Mouse (Mus musculus): ENCODE measurements around the gene Mtg1. TPM values are rescaled to one million over a fixed set of nuclear protein-coding genes. Genes with fewer than 3 reads are reported as not detected.

The Mtg1 gene
- polyA plus RNA-seq, 1 experiment from 2014 or later: 17.9 TPM

DNA sequence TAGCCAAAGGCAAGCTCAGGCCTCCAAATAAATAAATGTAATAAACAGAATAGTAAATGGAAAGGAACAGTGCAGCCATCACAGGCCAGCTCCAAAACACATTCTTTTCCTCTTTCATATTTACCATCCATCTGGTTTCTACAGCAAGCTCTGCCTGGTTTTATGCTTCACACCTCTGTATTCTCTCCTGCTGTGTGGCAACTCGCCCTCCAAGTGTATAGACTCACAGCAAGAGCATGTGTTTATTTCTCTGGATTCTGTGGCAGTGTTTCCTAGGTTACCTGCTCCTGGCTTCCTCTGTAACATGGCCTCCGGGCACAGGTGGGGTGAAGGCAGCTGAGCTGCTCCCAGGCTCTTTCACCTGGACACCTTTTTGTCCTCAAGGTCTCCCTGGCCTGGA lies 55.1 kb downstream of the Mtg1 start:
- H3K4me1 ChIP-seq (ENCODE audit: insufficient read depth): no peaks in the 10 kb centered on the region
- ATAC-seq: no peak
- no peaks in the 10 kb centered on the region for H3K27me3 ChIP-seq (ENCODE audit: insufficient read depth, low read length)
- no peaks in the 10 kb centered on the region for H3K9me3 ChIP-seq (ENCODE audit: low read length)
- no peaks in the 10 kb centered on the region for H3K36me3 ChIP-seq (replicated peaks; ENCODE audit: insufficient read depth, low read length)
- H3K27ac ChIP-seq (ENCODE audit: low read depth): no peak overlapping the region
- no peak overlapping the region for H3K4me2 ChIP-seq (ENCODE audit: low read depth, low read length)
- TF ChIP-seq EP300 (IDR thresholded peaks at IDR 0.05; ENCODE audit: low read depth) (no peak), CTCF (IDR thresholded peaks at IDR 0.05; ENCODE audit: low read depth) (no peak)
- 48% methylated on average over 2 of the region's 2 CpGs for WGBS (ENCODE audit: insufficient replicate concordance)
- H3K4me3 ChIP-seq (ENCODE audit: low read depth, low read length): no peak overlapping the region
- no peak for DNase-seq
- H3K9ac ChIP-seq (replicated peaks): no peak overlapping the region

DNA sequence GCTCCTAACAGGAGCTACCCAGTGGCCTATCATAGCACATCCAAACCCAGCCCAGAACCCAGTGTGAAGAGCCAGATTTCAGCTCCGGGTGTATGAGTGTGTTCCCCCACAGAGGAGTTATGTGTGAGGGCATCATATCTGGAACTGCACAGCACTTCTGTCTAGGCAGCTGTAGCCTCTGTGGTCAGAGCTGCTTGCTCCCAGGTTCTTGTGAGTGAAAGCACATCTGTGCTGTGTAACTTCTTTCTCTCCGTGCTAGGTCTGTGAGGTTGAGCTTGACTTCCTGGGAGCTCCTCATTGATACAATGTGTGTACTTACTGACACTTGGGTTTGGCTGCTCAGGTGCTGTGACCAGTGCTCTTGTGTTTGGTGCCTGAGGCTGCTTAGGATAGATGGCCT lies 55.5 kb downstream of the Mtg1 start:
- Histone ChIP-seq H3K9me3 (ENCODE audit: low read length) (no peaks in the 10 kb centered on the region), H3K4me2 (ENCODE audit: low read depth, low read length) (no peak overlapping the region), H3K9ac (replicated peaks) (no peak overlapping the region), H3K4me1 (ENCODE audit: insufficient read depth) (no peaks in the 10 kb centered on the region), H3K27me3 (ENCODE audit: insufficient read depth, low read length) (no peaks in the 10 kb centered on the region), H3K27ac (ENCODE audit: low read depth) (no peak overlapping the region), H3K4me3 (ENCODE audit: low read depth, low read length) (no peak overlapping the region), H3K36me3 (replicated peaks; ENCODE audit: insufficient read depth, low read length) (no peaks in the 10 kb centered on the region)
- WGBS (ENCODE audit: insufficient replicate concordance): 47% methylated on average over 2 of the region's 2 CpGs
- ATAC-seq (no peak), DNase-seq (no peak)
- TF ChIP-seq CTCF (IDR thresholded peaks at IDR 0.05; ENCODE audit: low read depth) (no peak), EP300 (IDR thresholded peaks at IDR 0.05; ENCODE audit: low read depth) (no peak)

DNA sequence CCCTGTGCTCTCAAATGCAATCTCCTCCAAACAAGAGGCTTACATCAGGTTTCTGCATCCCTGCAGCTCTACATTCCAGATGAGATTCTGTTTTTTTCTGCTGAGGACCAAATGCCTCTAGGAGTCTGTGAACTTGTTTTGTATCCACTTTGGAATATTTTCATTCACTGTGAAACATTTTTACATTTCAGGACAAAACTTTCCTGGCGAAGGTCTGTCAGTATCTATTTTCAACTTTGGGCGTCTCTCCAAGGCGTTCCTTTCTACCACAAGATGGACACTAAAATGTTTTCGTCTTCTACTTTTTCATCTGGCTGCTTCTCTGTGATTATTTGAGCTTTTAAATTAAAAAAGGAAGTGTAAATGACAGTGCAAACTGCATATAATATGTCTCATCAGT lies 56.7 kb downstream of the Mtg1 start:
- H3K4me1 ChIP-seq (ENCODE audit: insufficient read depth): no peaks in the 10 kb centered on the region
- H3K4me2 ChIP-seq (ENCODE audit: low read depth, low read length): no peak overlapping the region
- H3K27me3 ChIP-seq (ENCODE audit: insufficient read depth, low read length): no peaks in the 10 kb centered on the region
- ATAC-seq (no peak), DNase-seq (no peak)
- TF ChIP-seq EP300 (IDR thresholded peaks at IDR 0.05; ENCODE audit: low read depth) (no peak), CTCF (IDR thresholded peaks at IDR 0.05; ENCODE audit: low read depth) (no peak)
- no peak overlapping the region for H3K4me3 ChIP-seq (ENCODE audit: low read depth, low read length)
- no peaks in the 10 kb centered on the region for H3K9me3 ChIP-seq (ENCODE audit: low read length)
- H3K27ac ChIP-seq (ENCODE audit: low read depth): no peak overlapping the region
- no peaks in the 10 kb centered on the region for H3K36me3 ChIP-seq (replicated peaks; ENCODE audit: insufficient read depth, low read length)
- no peak overlapping the region for H3K9ac ChIP-seq (replicated peaks)
- WGBS (ENCODE audit: insufficient replicate concordance): 68% methylated on average over 4 of the region's 4 CpGs

DNA sequence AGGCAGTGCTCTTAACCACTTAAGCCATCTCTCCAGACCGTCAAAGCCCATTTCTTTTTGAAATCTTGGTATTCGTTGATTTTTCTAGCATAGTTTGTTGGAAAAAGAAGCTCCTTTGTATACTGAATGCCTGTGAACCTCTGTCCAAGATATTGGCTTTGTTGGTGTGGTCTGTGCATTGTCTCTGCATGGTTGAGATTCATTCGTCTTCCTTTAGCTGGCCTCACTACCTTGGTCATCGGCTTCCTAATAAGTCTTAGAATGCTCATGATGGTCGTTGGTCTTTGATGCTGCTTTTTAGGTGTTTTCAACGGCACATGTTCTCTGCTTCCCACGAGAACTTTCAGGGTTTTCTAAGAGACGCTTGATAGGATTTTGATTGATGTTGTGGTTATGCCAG lies 58.6 kb downstream of the Mtg1 start:
- TF ChIP-seq EP300 (IDR thresholded peaks at IDR 0.05; ENCODE audit: low read depth): no peak
- no peak for TF ChIP-seq CTCF (IDR thresholded peaks at IDR 0.05; ENCODE audit: low read depth)
- Histone ChIP-seq H3K9me3 (ENCODE audit: low read length) (no peaks in the 10 kb centered on the region), H3K27me3 (ENCODE audit: insufficient read depth, low read length) (no peaks in the 10 kb centered on the region), H3K4me3 (ENCODE audit: low read depth, low read length) (no peak overlapping the region), H3K4me1 (ENCODE audit: insufficient read depth) (no peaks in the 10 kb centered on the region), H3K36me3 (replicated peaks; ENCODE audit: insufficient read depth, low read length) (no peaks in the 10 kb centered on the region), H3K4me2 (ENCODE audit: low read depth, low read length) (no peak overlapping the region), H3K9ac (replicated peaks) (no peak overlapping the region), H3K27ac (ENCODE audit: low read depth) (no peak overlapping the region)
- 67% methylated on average over 8 of the region's 8 CpGs for WGBS (ENCODE audit: insufficient replicate concordance)
- DNase-seq: no peak
- no peak for ATAC-seq

Other genes starting within 250 kb of the Mtg1 start
- not detected in 2 replicates for gene Kndc1, start 242.9 kb upstream of the Mtg1 start, polyA plus RNA-seq (2015; fragmentation: Nextera tagmentation; extraction: Ambion mirVana)
- not detected in 2 replicates for gene Utf1, start 193.8 kb upstream of the Mtg1 start, polyA plus RNA-seq (2015; fragmentation: Nextera tagmentation; extraction: Ambion mirVana)
- gene 6430531B16Rik, start 158.8 kb upstream of the Mtg1 start, polyA plus RNA-seq (2015; fragmentation: Nextera tagmentation; extraction: Ambion mirVana): not detected in 2 replicates
- gene Adam8, start 145.0 kb upstream of the Mtg1 start, polyA plus RNA-seq (2015; fragmentation: Nextera tagmentation; extraction: Ambion mirVana): 1.2 and 1.8 TPM in 2 replicates
- 10.5 and 10.7 TPM in 2 replicates for gene Zfp511, start 101.2 kb upstream of the Mtg1 start, polyA plus RNA-seq (2015; fragmentation: Nextera tagmentation; extraction: Ambion mirVana)
- gene Tubgcp2, start 100.9 kb upstream of the Mtg1 start, polyA plus RNA-seq (2015; fragmentation: Nextera tagmentation; extraction: Ambion mirVana): 14.2 and 16.0 TPM in 2 replicates
- gene Msx3, start 88.5 kb upstream of the Mtg1 start, polyA plus RNA-seq (2015; fragmentation: Nextera tagmentation; extraction: Ambion mirVana): not detected in 2 replicates
- 0.29 and 0.47 TPM in 2 replicates for gene Caly, start 55.0 kb upstream of the Mtg1 start, polyA plus RNA-seq (2015; fragmentation: Nextera tagmentation; extraction: Ambion mirVana)
- gene Prap1, start 44.2 kb upstream of the Mtg1 start, polyA plus RNA-seq (2015; fragmentation: Nextera tagmentation; extraction: Ambion mirVana): not detected in 2 replicates
- 75.8 and 88.9 TPM in 2 replicates for gene Fuom, start 35.1 kb upstream of the Mtg1 start, polyA plus RNA-seq (2015; fragmentation: Nextera tagmentation; extraction: Ambion mirVana)
- 14.0 and 17.5 TPM in 2 replicates for gene Paox, start 21.8 kb upstream of the Mtg1 start, polyA plus RNA-seq (2015; fragmentation: Nextera tagmentation; extraction: Ambion mirVana)
- gene Echs1, start 21.1 kb upstream of the Mtg1 start, polyA plus RNA-seq (2015; fragmentation: Nextera tagmentation; extraction: Ambion mirVana): 194 and 203 TPM in 2 replicates
- gene Sprn, start 17.3 kb downstream of the Mtg1 start, polyA plus RNA-seq (2015; fragmentation: Nextera tagmentation; extraction: Ambion mirVana): 0.08 TPM in 2 replicates
- gene Olfr522, start 27.2 kb downstream of the Mtg1 start, polyA plus RNA-seq (2015; fragmentation: Nextera tagmentation; extraction: Ambion mirVana): not detected in 2 replicates
- gene Olfr523, start 35.7 kb downstream of the Mtg1 start, polyA plus RNA-seq (2015; fragmentation: Nextera tagmentation; extraction: Ambion mirVana): not detected in 2 replicates
- gene Olfr524, start 68.4 kb downstream of the Mtg1 start, polyA plus RNA-seq (2015; fragmentation: Nextera tagmentation; extraction: Ambion mirVana): not detected in 2 replicates
- 0.04 TPM in 1 of 2 replicates, not detected in the other for gene Cd163l1, start 80.7 kb downstream of the Mtg1 start, polyA plus RNA-seq (2015; fragmentation: Nextera tagmentation; extraction: Ambion mirVana)
- gene 5830411N06Rik, start 109.7 kb downstream of the Mtg1 start, polyA plus RNA-seq (2015; fragmentation: Nextera tagmentation; extraction: Ambion mirVana): not detected in 2 replicates
- gene Olfr525, start 183.3 kb downstream of the Mtg1 start, polyA plus RNA-seq (2015; fragmentation: Nextera tagmentation; extraction: Ambion mirVana): not detected in 2 replicates
- gene Olfr527, start 196.5 kb downstream of the Mtg1 start, polyA plus RNA-seq (2015; fragmentation: Nextera tagmentation; extraction: Ambion mirVana): not detected in 2 replicates
- not detected in 2 replicates for gene Olfr60, start 224.1 kb downstream of the Mtg1 start, polyA plus RNA-seq (2015; fragmentation: Nextera tagmentation; extraction: Ambion mirVana)
- not detected in 2 replicates for gene Olfr530, start 238.8 kb downstream of the Mtg1 start, polyA plus RNA-seq (2015; fragmentation: Nextera tagmentation; extraction: Ambion mirVana)